Comparison of ENCODE assay signal across 8 mouse cellular contexts in the genomic region with DNA sequence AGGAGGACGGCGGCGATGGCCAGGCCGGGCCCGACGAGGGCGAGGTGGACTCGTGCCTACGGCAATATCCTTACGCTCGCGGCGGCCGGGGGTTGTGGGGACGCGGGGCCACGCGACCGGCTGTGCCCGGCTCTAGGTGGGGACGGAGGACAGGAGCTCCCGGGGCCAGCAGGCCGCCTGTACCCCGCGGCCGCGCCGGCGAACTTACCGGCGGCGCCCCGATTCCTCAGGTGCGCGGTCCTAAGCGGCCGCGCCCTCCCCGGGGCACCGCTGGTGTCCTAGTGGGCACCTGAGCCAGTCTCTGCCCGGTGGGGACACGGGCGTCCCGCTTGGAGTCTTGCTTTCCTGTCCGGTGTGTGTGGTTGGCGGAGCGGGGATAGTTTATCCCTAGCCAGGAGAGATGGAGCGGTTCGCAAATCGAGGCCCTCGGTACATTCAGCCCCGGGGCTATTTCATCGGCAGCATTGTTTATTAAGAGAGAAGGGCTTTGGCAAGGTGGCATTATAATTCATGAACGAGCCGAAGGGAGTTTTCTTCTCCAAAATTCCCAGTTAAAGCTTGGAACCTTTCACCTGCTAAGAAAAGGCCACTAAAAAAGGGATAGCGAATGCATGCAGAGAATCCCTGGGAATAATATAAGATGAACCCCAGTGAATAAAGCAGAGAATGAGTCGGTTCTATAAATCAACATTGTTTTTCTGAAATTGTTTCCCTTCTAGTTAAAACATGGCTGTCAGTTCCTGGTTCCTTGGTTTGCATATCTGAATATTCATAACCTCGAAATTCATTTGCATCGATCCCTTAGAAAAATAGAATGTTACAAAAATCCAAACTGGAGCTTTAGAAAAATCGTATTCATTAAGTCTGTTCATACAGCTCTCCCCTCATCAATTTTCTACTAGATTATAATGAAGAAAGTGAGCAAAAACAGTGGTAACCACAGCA. TPM values are rescaled to one million over a fixed set of nuclear protein-coding genes. Genes with fewer than 3 reads are reported as not detected.
DNase-seq lines count a peak whose midpoint lies in the region; ATAC-seq lines count a peak whose summit lies in the region.

No protein-coding gene starts in this region.

- H3K4me2 ChIP-seq in forebrain, embryonic 15.5 days (replicated peaks): peak overlapping the region; percentile 55
- peak overlapping the region; percentile 93 for H3K4me2 ChIP-seq in kidney, embryonic 15.5 days
- H3K4me2 ChIP-seq in midbrain, embryonic 13.5 days (replicated peaks): peak overlapping the region; percentile 78

- no peaks in the 10 kb centered on the region for H3K27me3 ChIP-seq in forebrain, embryonic 15.5 days
- peaks cover 24% of the 10 kb centered on the region for H3K27me3 ChIP-seq in kidney, embryonic 15.5 days
- peaks cover 10% of the 10 kb centered on the region for H3K27me3 ChIP-seq in midbrain, embryonic 13.5 days

- peak; percentile 74 for ATAC-seq in forebrain, embryonic 15.5 days (replicated peaks)
- peak; percentile 67 for ATAC-seq in kidney, embryonic 15.5 days (replicated peaks; ENCODE audit: low FRiP score)
- ATAC-seq in midbrain, embryonic 13.5 days: peak; percentile 81

- H3K36me3 ChIP-seq in forebrain, embryonic 15.5 days: peaks cover 21% of the 10 kb centered on the region
- peaks cover 31% of the 10 kb centered on the region for H3K36me3 ChIP-seq in kidney, embryonic 15.5 days
- H3K36me3 ChIP-seq in midbrain, embryonic 13.5 days: peaks cover 23% of the 10 kb centered on the region

- no peaks in the 10 kb centered on the region for H3K9me3 ChIP-seq in forebrain, embryonic 15.5 days
- H3K9me3 ChIP-seq in kidney, embryonic 15.5 days (replicated peaks): no peaks in the 10 kb centered on the region
- H3K9me3 ChIP-seq in midbrain, embryonic 13.5 days: no peaks in the 10 kb centered on the region

- peak overlapping the region; percentile 86 for H3K9ac ChIP-seq in forebrain, embryonic 15.5 days (replicated peaks)
- peak overlapping the region; percentile 97 for H3K9ac ChIP-seq in kidney, embryonic 15.5 days
- H3K9ac ChIP-seq in midbrain, embryonic 13.5 days (replicated peaks): peak overlapping the region; percentile 92

- peaks cover 28% of the 10 kb centered on the region for H3K4me1 ChIP-seq in forebrain, embryonic 15.5 days
- H3K4me1 ChIP-seq in kidney, embryonic 15.5 days: peaks cover 15% of the 10 kb centered on the region
- peaks cover 18% of the 10 kb centered on the region for H3K4me1 ChIP-seq in midbrain, embryonic 13.5 days (replicated peaks)

- H3K4me3 ChIP-seq in forebrain, embryonic 15.5 days: peak overlapping the region; percentile 80
- H3K4me3 ChIP-seq in kidney, embryonic 15.5 days (replicated peaks): peak overlapping the region; percentile 94
- H3K4me3 ChIP-seq in midbrain, embryonic 13.5 days (replicated peaks): peak overlapping the region; percentile 86

- WGBS in forebrain, embryonic 15.5 days: under 1% methylated on average over 60 of the region's 60 CpGs
- 1% methylated on average over 58 of the region's 60 CpGs for WGBS in kidney, embryonic 15.5 days
- WGBS in midbrain, embryonic 13.5 days: under 1% methylated on average over 43 of the region's 60 CpGs

- H3K27ac ChIP-seq in forebrain, embryonic 15.5 days (replicated peaks): peak overlapping the region; percentile 84
- peak overlapping the region; percentile 87 for H3K27ac ChIP-seq in kidney, embryonic 15.5 days
- H3K27ac ChIP-seq in midbrain, embryonic 13.5 days: peak overlapping the region; percentile 89

- peak; percentile 59 for DNase-seq in cerebellum, adult 9-10 months
- DNase-seq in cerebellum, postnatal 25 days: no peak
- DNase-seq in thymus, postnatal 0 days (ENCODE audit: low spot score): peak; percentile 43
- no peak for DNase-seq in thymus, postnatal 4 days
- DNase-seq in spleen, adult 12 weeks (ENCODE audit: low spot score): no peak

RNA-seq across cellular contexts. Expression of gene Arpc5, which starts 0.7 kb away (rescaled TPM):
- 499 and 510 TPM in 2 replicates for polyA plus RNA-seq in thymus, postnatal 0 days (2015; fragmentation: Nextera tagmentation; extraction: Ambion mirVana)
- polyA plus RNA-seq in forebrain, embryonic 15.5 days (2015; fragmentation: Nextera tagmentation; extraction: Ambion mirVana): 377 and 388 TPM in 2 replicates
- polyA plus RNA-seq in kidney, embryonic 15.5 days (2015; fragmentation: Nextera tagmentation; extraction: Ambion mirVana): 228 and 235 TPM in 2 replicates
- polyA plus RNA-seq in midbrain, embryonic 13.5 days (2015; fragmentation: Nextera tagmentation; extraction: Ambion mirVana): 339 and 353 TPM in 2 replicates

RNA-seq across cellular contexts. Expression of gene Rgl1, which starts 0.9 kb away (rescaled TPM):
- 9.8 and 10.4 TPM in 2 replicates for polyA plus RNA-seq in thymus, postnatal 0 days (2015; fragmentation: Nextera tagmentation; extraction: Ambion mirVana)
- 21.2 and 22.8 TPM in 2 replicates for polyA plus RNA-seq in forebrain, embryonic 15.5 days (2015; fragmentation: Nextera tagmentation; extraction: Ambion mirVana)
- 60.6 and 63.6 TPM in 2 replicates for polyA plus RNA-seq in kidney, embryonic 15.5 days (2015; fragmentation: Nextera tagmentation; extraction: Ambion mirVana)
- polyA plus RNA-seq in midbrain, embryonic 13.5 days (2015; fragmentation: Nextera tagmentation; extraction: Ambion mirVana): 12.9 and 17.0 TPM in 2 replicates

RNA-seq across cellular contexts. Expression of gene Apobec4, which starts 16.7 kb away (rescaled TPM):
- polyA plus RNA-seq in thymus, postnatal 0 days (2015; fragmentation: Nextera tagmentation; extraction: Ambion mirVana): not detected in 2 replicates
- polyA plus RNA-seq in forebrain, embryonic 15.5 days (2015; fragmentation: Nextera tagmentation; extraction: Ambion mirVana): 0.27 TPM in 1 of 2 replicates, not detected in the other
- not detected in 2 replicates for polyA plus RNA-seq in kidney, embryonic 15.5 days (2015; fragmentation: Nextera tagmentation; extraction: Ambion mirVana)
- not detected in 2 replicates for polyA plus RNA-seq in midbrain, embryonic 13.5 days (2015; fragmentation: Nextera tagmentation; extraction: Ambion mirVana)

RNA-seq across cellular contexts. Expression of gene Ncf2, which starts 32.9 kb away (rescaled TPM):
- polyA plus RNA-seq in thymus, postnatal 0 days (2015; fragmentation: Nextera tagmentation; extraction: Ambion mirVana): 9.0 and 10.0 TPM in 2 replicates
- 2.0 and 2.3 TPM in 2 replicates for polyA plus RNA-seq in forebrain, embryonic 15.5 days (2015; fragmentation: Nextera tagmentation; extraction: Ambion mirVana)
- 7.8 and 9.0 TPM in 2 replicates for polyA plus RNA-seq in kidney, embryonic 15.5 days (2015; fragmentation: Nextera tagmentation; extraction: Ambion mirVana)
- 2.3 and 3.0 TPM in 2 replicates for polyA plus RNA-seq in midbrain, embryonic 13.5 days (2015; fragmentation: Nextera tagmentation; extraction: Ambion mirVana)

Comparison
In these comparisons a context has a peak if more than half of its experiments do, and no peak if none do; other contexts are left out.
1. DNase-seq: peak in cerebellum, adult 9-10 months (single experiment) and thymus, postnatal 0 days (single experiment); none in cerebellum, postnatal 25 days (0 of 2), thymus, postnatal 4 days (single experiment) and spleen, adult 12 weeks (single experiment).
2. Peak in every context shown above with its lines, with median percentiles within 50 percentile points of each other: ATAC-seq, H3K27ac ChIP-seq, H3K4me2 ChIP-seq, H3K4me3 ChIP-seq and H3K9ac ChIP-seq.